Mouse (Mus musculus) midbrain, embryonic 12.5 days (tissue): ENCODE measurements around the gene Pcdh7. TPM values are rescaled to one million over a fixed set of nuclear protein-coding genes. Genes with fewer than 3 reads are reported as not detected.

Experiments used
- ATAC-seq: fragments of 200-750 bp; cut with Nextera tagmentation; 2 replicates; pipeline ENCODE4 v1.8.0; 2017; ENCODE audit warnings: low read depth, moderate TSS enrichment, moderate library complexity; ENCODE audit not compliant: low FRiP score
- H3K27ac ChIP-seq: fragments of 300-500 bp; sonication (generic); replicated peaks from 2 replicates; pipeline ENCODE4 v1.5.1; 2016; ENCODE audit warnings: mild to moderate bottlenecking
- H3K27me3 ChIP-seq: fragments of 300-500 bp; sonication (generic); 2 replicates; pipeline ENCODE4 v1.6.1; 2016; ENCODE audit warnings: mild to moderate bottlenecking
- H3K36me3 ChIP-seq: fragments of 300-500 bp; sonication (generic); 2 replicates; pipeline ENCODE4 v1.6.1; 2016
- H3K4me1 ChIP-seq: fragments of 300-500 bp; sonication (generic); 2 replicates; pipeline ENCODE4 v1.6.1; 2016
- H3K4me2 ChIP-seq: fragments of 300-500 bp; sonication (generic); replicated peaks from 2 replicates; pipeline ENCODE4 v1.6.1; 2016; ENCODE audit warnings: mild to moderate bottlenecking, moderate library complexity
- H3K4me3 ChIP-seq: fragments of 300-500 bp; sonication (generic); 2 replicates; pipeline ENCODE4 v1.5.1; 2016; ENCODE audit warnings: mild to moderate bottlenecking
- H3K9ac ChIP-seq: fragments of 300-500 bp; sonication (generic); replicated peaks from 2 replicates; pipeline ENCODE4 v1.6.1; 2016; ENCODE audit warnings: mild to moderate bottlenecking, moderate library complexity
- H3K9me3 ChIP-seq: fragments of 300-500 bp; sonication (generic); 2 replicates; pipeline ENCODE4 v1.6.1; 2016; ENCODE audit warnings: mild to moderate bottlenecking
- WGBS: fragments of 180-500 bp; shearing (Covaris S2); methylation state at CpG from one replicate; pipeline ENCODE4 v1.1.7; 2016; 5-methylcytosine and 5-hydroxymethylcytosine counted together
- polyA plus RNA-seq: library from polyadenylated mRNA; unstranded; fragments of >200 nt; fragmentation: Nextera tagmentation; extraction: Ambion mirVana; gene quantifications from 2 replicates; pipeline ENCODE4 v1.2.1, GENCODE M21; 2016

The Pcdh7 gene
- polyA plus RNA-seq, 1 experiment from 2014 or later = 11.6 TPM

- Histone ChIP-seq H3K27me3 (no peaks in the 10 kb centered on the region), H3K9me3 (no peaks in the 10 kb centered on the region), H3K36me3 (no peaks in the 10 kb centered on the region), H3K27ac (no peak overlapping the region), H3K9ac (no peak overlapping the region), H3K4me3 (no peak overlapping the region), H3K4me1 (no peaks in the 10 kb centered on the region), H3K4me2 (no peak overlapping the region)
- WGBS = 87% methylated on average over 1 of the region's 1 CpGs
- ATAC-seq = no peak
Measured at GRCm38 (mm10) chr5:57959317-57959716, 241.6 kb downstream of the Pcdh7 start.

DNA sequence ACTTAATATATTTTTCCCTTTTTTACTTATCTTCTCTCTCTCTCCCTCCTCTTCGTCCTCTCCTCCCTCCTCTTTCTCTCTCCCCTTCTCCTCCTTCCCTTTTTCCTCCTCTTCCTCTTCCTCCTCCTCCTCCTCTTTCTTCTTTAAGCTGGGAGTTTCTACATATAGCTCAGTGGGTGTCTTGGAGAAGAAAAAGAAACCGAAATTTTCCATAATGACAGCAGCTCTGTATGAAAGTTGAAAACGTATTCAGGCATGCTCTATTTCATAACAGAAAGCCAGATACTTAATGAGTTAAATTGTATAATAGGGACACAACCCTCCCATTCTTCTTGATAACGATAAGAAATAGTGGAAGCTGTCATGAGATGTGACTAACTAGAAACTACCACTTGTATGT lies 246.0 kb downstream of the Pcdh7 start:
- no peak for ATAC-seq
- H3K36me3 ChIP-seq = no peaks in the 10 kb centered on the region

GRCm38 (mm10) chr5:57964201-57964600 lies 246.4 kb downstream of the Pcdh7 start:
- no peak for ATAC-seq
- 92% methylated on average over 4 of the region's 4 CpGs for WGBS
- H3K4me1 ChIP-seq = no peaks in the 10 kb centered on the region
- no peak overlapping the region for H3K4me2 ChIP-seq
- H3K27ac ChIP-seq = no peak overlapping the region
- H3K9me3 ChIP-seq = no peaks in the 10 kb centered on the region
- no peak overlapping the region for H3K4me3 ChIP-seq
- H3K36me3 ChIP-seq = no peaks in the 10 kb centered on the region
- H3K9ac ChIP-seq = no peak overlapping the region
- H3K27me3 ChIP-seq = no peaks in the 10 kb centered on the region

More for the DNA sequence above, 246.0 kb downstream of the Pcdh7 start:
- H3K27me3 ChIP-seq = no peaks in the 10 kb centered on the region
- H3K9ac ChIP-seq = no peak overlapping the region
- H3K4me3 ChIP-seq = no peak overlapping the region
- H3K4me1 ChIP-seq = no peaks in the 10 kb centered on the region
- 80% methylated on average over 4 of the region's 4 CpGs for WGBS
- no peak overlapping the region for H3K4me2 ChIP-seq
- no peak overlapping the region for H3K27ac ChIP-seq
- H3K9me3 ChIP-seq = no peaks in the 10 kb centered on the region

- 87% methylated on average over 2 of the region's 2 CpGs for WGBS
- ATAC-seq = no peak
Measured at GRCm38 (mm10) chr5:57993584-57993983, 275.8 kb downstream of the Pcdh7 start.

DNA sequence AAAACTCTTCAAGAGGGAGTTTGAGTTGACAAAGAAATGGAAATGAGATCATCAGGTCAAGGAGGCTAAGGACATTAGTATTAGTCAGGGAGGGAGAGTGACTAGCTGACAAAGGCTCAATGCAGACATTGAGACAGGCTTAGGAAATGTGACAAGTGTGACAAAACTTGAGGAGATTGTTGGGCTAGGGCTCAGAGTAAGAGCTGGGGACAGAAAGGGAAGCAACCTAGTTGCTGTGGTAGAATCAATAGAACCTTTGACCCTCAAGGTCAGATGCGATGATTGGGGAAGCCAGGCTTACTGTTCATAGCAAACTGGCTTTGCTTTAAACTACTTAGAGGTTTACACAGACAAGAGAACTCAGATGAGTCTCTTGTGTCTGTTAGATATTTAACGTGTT lies 303.6 kb downstream of the Pcdh7 start:
- Histone ChIP-seq H3K4me1 (no peaks in the 10 kb centered on the region; the same call in 1 of the 2 replicates), H3K9me3 (no peaks in the 10 kb centered on the region), H3K4me3 (no peak overlapping the region), H3K9ac (no peak overlapping the region), H3K27ac (no peak overlapping the region), H3K36me3 (no peaks in the 10 kb centered on the region), H3K4me2 (no peak overlapping the region), H3K27me3 (no peaks in the 10 kb centered on the region)
- WGBS = 24% methylated on average over 2 of the region's 2 CpGs
- ATAC-seq = peak; percentile 65

More at GRCm38 (mm10) chr5:57993584-57993983, 275.8 kb downstream of the Pcdh7 start:
- no peaks in the 10 kb centered on the region for H3K4me1 ChIP-seq
- H3K9ac ChIP-seq = no peak overlapping the region
- H3K27ac ChIP-seq = no peak overlapping the region
- H3K9me3 ChIP-seq = no peaks in the 10 kb centered on the region
- H3K27me3 ChIP-seq = no peaks in the 10 kb centered on the region
- H3K36me3 ChIP-seq = no peaks in the 10 kb centered on the region
- H3K4me2 ChIP-seq = no peak overlapping the region
- no peak overlapping the region for H3K4me3 ChIP-seq

DNA sequence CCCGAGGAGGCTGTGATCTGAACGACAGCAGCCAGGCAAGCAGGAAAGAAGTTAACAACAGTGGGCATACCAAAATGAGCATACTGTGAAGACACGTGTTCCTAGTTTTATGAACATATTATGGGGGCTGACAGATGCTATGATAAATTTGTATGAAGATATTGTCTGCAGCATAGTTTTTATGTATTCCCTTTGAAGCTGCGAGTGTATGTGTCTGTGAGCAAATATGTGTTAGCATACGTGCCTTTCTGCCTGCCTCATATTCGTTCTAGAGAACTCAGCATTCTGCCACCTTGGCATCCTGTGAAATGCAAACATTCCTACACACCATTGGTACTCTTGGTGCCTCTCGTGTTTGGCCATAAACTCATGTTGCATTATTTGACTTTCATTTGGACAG lies 307.4 kb downstream of the Pcdh7 start:
- Histone ChIP-seq H3K9ac (no peak overlapping the region), H3K4me1 (no peaks in the 10 kb centered on the region; the same call in 1 of the 2 replicates), H3K27ac (no peak overlapping the region), H3K9me3 (no peaks in the 10 kb centered on the region), H3K27me3 (no peaks in the 10 kb centered on the region), H3K4me2 (no peak overlapping the region), H3K36me3 (no peaks in the 10 kb centered on the region), H3K4me3 (no peak overlapping the region)
- ATAC-seq = no peak
- 77% methylated on average over 7 of the region's 7 CpGs for WGBS

GRCm38 (mm10) chr5:58025759-58026158 lies 308.0 kb downstream of the Pcdh7 start:
- no peak overlapping the region for H3K27ac ChIP-seq
- WGBS = 32% methylated on average over 8 of the region's 8 CpGs
- no peak overlapping the region; the same call in 1 of the 2 replicates for H3K4me2 ChIP-seq
- no peaks in the 10 kb centered on the region; the same call in 1 of the 2 replicates for H3K4me1 ChIP-seq
- no peaks in the 10 kb centered on the region for H3K27me3 ChIP-seq
- H3K4me3 ChIP-seq = no peak overlapping the region
- peak; percentile 60 for ATAC-seq
- no peaks in the 10 kb centered on the region for H3K36me3 ChIP-seq
- H3K9ac ChIP-seq = no peak overlapping the region
- H3K9me3 ChIP-seq = no peaks in the 10 kb centered on the region

- H3K9ac ChIP-seq = no peak overlapping the region
- no peaks in the 10 kb centered on the region for H3K27me3 ChIP-seq
- no peaks in the 10 kb centered on the region for H3K9me3 ChIP-seq
- H3K4me2 ChIP-seq = no peak overlapping the region
- ATAC-seq = no peak
- 67% methylated on average over 3 of the region's 3 CpGs for WGBS
- no peak overlapping the region for H3K4me3 ChIP-seq
- no peak overlapping the region for H3K27ac ChIP-seq
- H3K4me1 ChIP-seq = no peaks in the 10 kb centered on the region
- H3K36me3 ChIP-seq = no peaks in the 10 kb centered on the region
Measured at GRCm38 (mm10) chr5:58039875-58040274, 322.1 kb downstream of the Pcdh7 start.

DNA sequence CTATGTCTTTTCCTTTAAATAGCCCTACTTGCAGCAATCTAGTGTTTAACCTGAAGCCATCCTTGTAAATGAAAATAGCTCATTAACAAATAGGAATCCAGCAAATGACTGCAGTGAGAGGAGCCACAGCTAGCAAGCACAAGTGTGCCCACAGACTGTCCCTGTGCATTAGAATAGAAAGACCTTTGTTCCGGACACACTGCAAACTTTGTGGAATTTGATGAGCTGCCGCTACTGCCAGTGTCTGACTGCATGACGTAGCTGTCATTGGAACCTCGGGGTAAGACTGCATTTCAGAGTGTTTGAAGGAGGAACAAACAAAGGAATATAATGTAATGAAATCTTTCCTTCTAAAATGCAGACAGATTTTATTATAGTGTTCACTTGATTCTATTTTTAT lies 326.4 kb downstream of the Pcdh7 start:
- no peaks in the 10 kb centered on the region for H3K36me3 ChIP-seq
- no peaks in the 10 kb centered on the region for H3K27me3 ChIP-seq
- H3K9ac ChIP-seq = no peak overlapping the region
- WGBS = 30% methylated on average over 4 of the region's 4 CpGs
- no peaks in the 10 kb centered on the region for H3K9me3 ChIP-seq
- no peak overlapping the region for H3K4me2 ChIP-seq
- no peak overlapping the region for H3K27ac ChIP-seq
- ATAC-seq = 0 out of 2 replicates have a peak, but pooled peaks have one; percentile 34
- no peak overlapping the region for H3K4me3 ChIP-seq
- H3K4me1 ChIP-seq = no peaks in the 10 kb centered on the region

GRCm38 (mm10) chr5:58081054-58081453 lies 363.3 kb downstream of the Pcdh7 start:
- H3K27me3 ChIP-seq = no peaks in the 10 kb centered on the region
- WGBS = 78% methylated on average over 4 of the region's 4 CpGs
- no peak for ATAC-seq
- no peak overlapping the region for H3K4me2 ChIP-seq
- no peaks in the 10 kb centered on the region for H3K4me1 ChIP-seq
- H3K36me3 ChIP-seq = no peaks in the 10 kb centered on the region
- H3K4me3 ChIP-seq = no peak overlapping the region
- no peak overlapping the region for H3K9ac ChIP-seq
- no peaks in the 10 kb centered on the region for H3K9me3 ChIP-seq
- no peak overlapping the region for H3K27ac ChIP-seq

GRCm38 (mm10) chr5:58082230-58082629 lies 364.5 kb downstream of the Pcdh7 start:
- H3K9me3 ChIP-seq = no peaks in the 10 kb centered on the region
- WGBS = 84% methylated on average over 2 of the region's 2 CpGs
- no peak overlapping the region for H3K27ac ChIP-seq
- no peak for ATAC-seq
- H3K9ac ChIP-seq = no peak overlapping the region
- H3K36me3 ChIP-seq = no peaks in the 10 kb centered on the region
- H3K4me2 ChIP-seq = no peak overlapping the region
- no peaks in the 10 kb centered on the region for H3K4me1 ChIP-seq
- no peaks in the 10 kb centered on the region for H3K27me3 ChIP-seq
- no peak overlapping the region for H3K4me3 ChIP-seq

GRCm38 (mm10) chr5:58083056-58083455 lies 365.3 kb downstream of the Pcdh7 start:
- Histone ChIP-seq H3K36me3 (no peaks in the 10 kb centered on the region), H3K4me3 (no peak overlapping the region), H3K4me2 (no peak overlapping the region), H3K4me1 (no peaks in the 10 kb centered on the region), H3K27ac (no peak overlapping the region), H3K27me3 (no peaks in the 10 kb centered on the region), H3K9me3 (no peaks in the 10 kb centered on the region), H3K9ac (no peak overlapping the region)
- ATAC-seq = no peak
- WGBS = 98% methylated on average over 3 of the region's 3 CpGs

DNA sequence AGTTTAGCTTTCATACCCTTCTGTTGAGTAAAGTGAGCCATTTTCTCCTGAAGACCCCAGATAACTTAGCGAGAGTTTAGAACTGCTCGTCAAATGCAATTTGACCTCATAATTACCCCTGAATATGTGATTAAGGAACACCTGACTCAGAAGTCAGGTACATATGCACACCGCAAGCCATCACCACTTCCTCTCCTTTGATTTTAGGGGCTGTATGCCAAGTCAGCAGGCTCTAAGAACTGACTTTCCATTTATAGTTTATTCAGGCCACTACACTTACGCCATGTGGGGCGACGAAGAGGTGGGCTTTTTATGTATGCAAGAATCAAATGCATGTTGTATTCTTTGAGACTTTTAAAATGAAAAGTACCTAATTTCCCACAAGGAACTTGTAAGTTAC lies 366.2 kb downstream of the Pcdh7 start:
- H3K27ac ChIP-seq = no peak overlapping the region
- H3K9me3 ChIP-seq = no peaks in the 10 kb centered on the region
- H3K27me3 ChIP-seq = no peaks in the 10 kb centered on the region
- H3K4me1 ChIP-seq = no peaks in the 10 kb centered on the region
- WGBS = 95% methylated on average over 6 of the region's 6 CpGs
- no peak overlapping the region for H3K4me3 ChIP-seq
- H3K9ac ChIP-seq = no peak overlapping the region
- H3K36me3 ChIP-seq = no peaks in the 10 kb centered on the region
- no peak overlapping the region for H3K4me2 ChIP-seq
- no peak for ATAC-seq
